Mouse (Mus musculus) adrenal gland, adult 8-10 months (tissue): ENCODE data around the gene Anks1. TPM values are rescaled to one million over a fixed set of nuclear protein-coding genes. Genes with fewer than 3 reads are reported as not detected.
"Not testable (repeated sequence)": the region's sequence is repeated elsewhere in the genome, so short reads cannot be mapped to it uniquely, and the experiment has no call there.

Source experiments
- DNase-seq: peaks from one replicate; pipeline ENCODE4 v3.0.0; 2022
- total RNA-seq, 4 experiments: library from RNA; stranded (reverse); gene quantifications; 2 replicates each; pipeline ENCODE4 v1.2.4; 2022

The Anks1 gene
- total RNA-seq, 4 experiments from 2014 or later = 25.5 to 40.1 (median 32.6) TPM

GRCm38 (mm10) chr17:27966508-27967021 is 57.5 kb downstream of the Anks1 start:
- DNase-seq = no peak

- no peak for DNase-seq
Observed at GRCm38 (mm10) chr17:27967529-27967928, 58.4 kb downstream of the Anks1 start.

- DNase-seq = no peak
Observed at GRCm38 (mm10) chr17:27968033-27968750, 59.1 kb downstream of the Anks1 start.

- no peak for DNase-seq
Observed at GRCm38 (mm10) chr17:27968903-27969302, 59.8 kb downstream of the Anks1 start.

GRCm38 (mm10) chr17:27969365-27969764 is 60.3 kb downstream of the Anks1 start:
- no peak for DNase-seq

GRCm38 (mm10) chr17:27969896-27970295 is 60.8 kb downstream of the Anks1 start:
- no peak for DNase-seq

GRCm38 (mm10) chr17:27970305-27970704 is 61.2 kb downstream of the Anks1 start:
- DNase-seq = no peak

- peak; percentile 54 for DNase-seq
Observed at GRCm38 (mm10) chr17:27971496-27971895, 62.4 kb downstream of the Anks1 start.

- no peak for DNase-seq
Observed at GRCm38 (mm10) chr17:27973337-27973736, 64.2 kb downstream of the Anks1 start.

GRCm38 (mm10) chr17:27976266-27976665 is 67.2 kb downstream of the Anks1 start:
- peak; percentile 45 for DNase-seq

GRCm38 (mm10) chr17:27977008-27977636 is 68.0 kb downstream of the Anks1 start:
- DNase-seq = no peak

- no peak for DNase-seq
Observed at GRCm38 (mm10) chr17:27980391-27980955, 71.4 kb downstream of the Anks1 start.

- no peak for DNase-seq
Observed at GRCm38 (mm10) chr17:27981451-27982069, 72.5 kb downstream of the Anks1 start.

- not testable (repeated sequence) for DNase-seq
Observed at GRCm38 (mm10) chr17:27982070-27982457, 73.0 kb downstream of the Anks1 start.

GRCm38 (mm10) chr17:27982712-27983266 is 73.7 kb downstream of the Anks1 start:
- no peak for DNase-seq

- DNase-seq = no peak
Observed at GRCm38 (mm10) chr17:27984421-27984820, 75.3 kb downstream of the Anks1 start.

- DNase-seq = no peak
Observed at GRCm38 (mm10) chr17:27986106-27986505, 77.0 kb downstream of the Anks1 start.

- peak; percentile 68 for DNase-seq
Observed at GRCm38 (mm10) chr17:27989807-27990542, 80.9 kb downstream of the Anks1 start.

GRCm38 (mm10) chr17:27994001-27994944 is 85.2 kb downstream of the Anks1 start:
- no peak for DNase-seq

GRCm38 (mm10) chr17:27996320-27996719 is 87.2 kb downstream of the Anks1 start:
- DNase-seq = no peak

- no peak for DNase-seq
Observed at GRCm38 (mm10) chr17:27997212-27997611, 88.1 kb downstream of the Anks1 start.
